Mouse (Mus musculus) spleen, postnatal 4 days (tissue): ENCODE data around the gene Dpy19l3.

ENCODE experiments used
- DNase-seq, 2 experiments: peaks; one replicate each; pipeline ENCODE4 v3.0.0; 2022; ENCODE audit warnings: low spot score in 2 of 2

Dpy19l3 gene

DNA sequence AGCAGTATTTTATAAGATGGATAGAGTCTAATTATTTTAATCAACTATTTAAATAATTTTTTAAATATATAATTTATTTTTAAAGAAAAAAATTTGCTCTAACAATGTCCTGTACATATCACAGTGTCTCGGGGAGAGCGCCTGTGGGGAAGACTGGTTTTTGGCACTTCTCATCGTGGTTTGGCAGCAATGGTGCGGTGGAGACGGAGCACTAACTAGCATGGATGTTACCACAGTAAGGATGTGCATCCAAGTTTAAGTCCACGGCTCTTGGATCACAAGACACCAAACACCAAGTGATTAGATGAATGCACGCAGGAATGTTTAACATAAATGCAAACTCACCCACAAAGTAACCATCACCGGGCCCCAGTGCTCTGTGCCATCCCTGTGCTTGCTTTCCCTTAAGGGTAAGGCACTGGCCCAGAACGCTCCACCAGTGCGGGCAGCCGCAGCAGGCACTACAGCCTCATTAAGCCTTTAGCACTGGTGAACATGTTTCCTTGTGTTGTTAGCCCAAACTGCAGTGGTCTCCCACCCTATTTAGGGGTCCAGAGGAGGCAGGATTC is 65.4 kb downstream of the Dpy19l3 start:
- no peak for DNase-seq

DNA sequence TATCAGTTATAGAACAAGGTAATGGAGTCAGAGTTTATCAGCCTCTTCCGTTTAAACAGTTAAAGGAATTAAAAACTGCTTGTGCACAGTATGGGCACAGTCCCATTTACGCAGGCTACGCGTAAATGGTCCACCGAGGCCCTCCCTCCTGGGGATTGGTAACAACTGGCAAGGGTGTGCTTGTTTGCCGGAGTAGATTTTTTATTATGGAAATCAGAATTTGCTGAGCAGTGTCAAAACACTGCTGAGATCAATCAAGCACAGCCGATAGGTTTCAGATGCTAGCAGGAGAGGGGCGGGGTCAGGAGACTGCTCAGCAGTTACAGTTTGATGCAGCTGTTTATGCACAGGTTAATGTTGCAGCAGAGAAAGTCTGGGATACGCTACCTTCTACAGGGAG is 66.0 kb downstream of the Dpy19l3 start:
- DNase-seq: no peak

DNA sequence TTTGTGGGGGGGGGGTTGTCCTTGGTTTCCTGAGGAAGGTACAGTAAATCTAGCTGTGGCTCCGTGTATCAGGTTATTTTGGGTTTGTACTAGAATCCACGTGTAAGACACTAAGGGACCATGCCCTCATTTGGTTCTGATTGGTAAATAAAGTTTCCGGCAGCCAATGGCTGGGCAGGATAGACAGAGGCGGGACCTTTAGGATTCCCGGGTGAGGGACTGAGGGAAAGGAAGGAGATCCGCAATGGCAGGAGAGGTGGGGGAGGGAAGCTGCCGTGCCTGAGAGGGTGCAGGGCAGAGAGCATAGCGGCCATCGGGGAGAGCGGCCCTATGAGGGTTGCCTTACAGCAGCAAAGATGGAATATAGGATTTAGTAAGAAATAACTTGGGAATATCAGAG is 67.0 kb downstream of the Dpy19l3 start:
- no peak for DNase-seq

DNA sequence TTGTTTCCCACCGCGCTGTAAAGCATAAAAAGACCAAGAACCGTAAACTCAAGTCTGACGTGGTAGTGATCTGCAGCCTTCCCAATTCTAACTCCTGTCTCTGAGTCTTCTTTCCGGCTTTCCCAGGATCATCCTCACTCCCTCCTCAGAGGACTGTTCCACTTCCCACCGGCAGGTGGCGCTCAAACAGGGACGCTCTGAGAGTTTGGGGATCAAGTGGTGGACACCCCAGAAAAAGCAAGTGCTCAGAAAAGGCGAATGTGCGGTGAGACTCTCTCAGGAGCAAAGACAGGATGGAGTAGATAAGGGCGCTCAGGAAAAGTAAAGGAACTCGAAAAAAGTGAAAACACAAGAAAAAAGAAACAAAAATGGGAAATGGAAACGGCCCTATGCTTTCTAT is 67.5 kb downstream of the Dpy19l3 start:
- DNase-seq: peak; percentile 26 to 77

DNA sequence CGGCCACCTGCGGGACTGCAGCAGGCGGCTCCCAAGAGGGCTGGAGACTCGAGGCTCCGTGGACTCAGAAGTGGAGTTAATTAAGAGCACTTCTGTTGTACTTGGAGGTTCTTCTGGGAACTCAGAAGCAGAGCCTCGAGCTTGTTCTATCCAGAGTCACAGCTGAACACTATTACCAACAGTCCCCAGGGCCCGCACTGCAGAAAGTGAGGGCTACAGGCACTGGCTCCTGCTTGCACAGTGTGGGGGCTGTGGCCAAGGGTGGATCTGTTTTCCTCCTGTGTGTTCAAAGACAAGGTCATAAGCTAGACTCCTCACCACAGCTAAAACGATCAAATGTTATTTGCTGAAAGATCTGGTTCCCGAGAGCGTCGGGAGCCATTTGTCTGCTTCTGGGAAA is 68.0 kb downstream of the Dpy19l3 start:
- DNase-seq: no peak

DNA sequence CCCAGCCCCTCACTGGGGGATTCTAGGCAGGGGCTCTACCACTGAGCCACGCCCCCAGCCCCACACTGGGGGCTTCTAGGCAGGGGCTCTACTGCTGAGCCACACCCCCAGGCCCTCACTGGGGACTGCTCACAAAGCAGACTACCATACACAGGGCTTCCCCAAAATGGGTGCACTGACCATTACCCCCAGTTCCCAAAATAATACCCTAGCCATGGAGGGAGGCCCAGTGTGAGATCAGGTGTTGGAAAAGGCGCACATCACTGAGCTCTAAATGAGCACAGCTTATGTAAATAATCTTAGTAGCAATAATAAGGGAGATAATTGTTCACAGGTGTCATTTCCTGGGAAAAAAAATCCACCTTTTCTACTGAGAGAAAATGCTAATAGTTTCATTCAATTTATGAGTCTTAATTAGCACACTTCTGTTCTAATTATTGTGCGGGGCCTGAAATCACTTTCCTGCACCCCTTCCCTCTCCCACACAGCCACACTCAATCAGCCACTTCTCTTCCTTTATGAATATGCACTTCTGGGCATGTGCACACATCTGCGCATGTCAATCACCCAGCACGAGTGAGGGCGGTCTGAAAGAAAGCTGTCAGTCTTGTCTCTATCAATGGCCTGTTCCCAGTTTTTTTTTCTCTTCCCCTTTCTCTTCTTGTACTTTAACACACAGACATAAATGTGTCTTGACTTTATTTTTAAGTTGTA is 70.7 kb downstream of the Dpy19l3 start:
- DNase-seq: no peak

DNA sequence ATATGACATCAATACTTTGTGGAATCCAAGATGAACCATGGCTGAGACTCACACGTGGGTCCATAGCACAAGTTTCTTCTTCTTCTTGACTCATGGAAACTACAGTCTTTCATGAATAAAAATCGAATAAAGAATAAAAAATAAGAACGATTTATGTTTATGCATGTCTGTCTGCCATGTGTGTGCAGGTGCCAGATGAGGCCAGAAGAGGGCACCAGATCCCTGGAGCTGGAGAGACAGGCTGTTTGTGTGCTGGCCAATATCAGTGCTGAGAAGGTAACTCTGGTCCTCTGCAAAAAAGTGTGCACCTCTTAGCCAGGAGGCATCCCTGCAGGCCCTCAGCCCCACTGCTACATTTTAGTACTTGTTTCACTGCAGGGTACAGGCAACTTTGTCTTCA is 72.7 kb downstream of the Dpy19l3 start:
- no peak for DNase-seq

DNA sequence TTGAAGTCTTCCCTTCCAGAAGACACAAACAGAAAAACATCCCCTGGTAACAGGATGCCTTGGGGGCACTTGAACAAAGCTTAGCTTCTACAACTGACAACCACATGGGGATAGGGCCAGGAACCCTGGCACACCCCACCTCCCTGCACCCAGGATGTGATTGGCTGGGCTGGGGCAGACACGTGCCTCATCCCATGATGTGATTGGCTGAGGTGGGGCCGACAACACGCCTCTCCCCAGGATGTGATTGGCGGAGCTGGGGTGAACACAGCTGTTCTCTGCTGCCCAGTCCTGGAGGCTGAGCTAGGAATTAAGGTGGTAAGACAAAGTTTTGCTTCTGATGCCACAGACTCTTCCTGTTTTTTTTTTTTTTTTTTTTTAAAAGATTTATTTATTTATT is 75.3 kb downstream of the Dpy19l3 start:
- no peak for DNase-seq

DNA sequence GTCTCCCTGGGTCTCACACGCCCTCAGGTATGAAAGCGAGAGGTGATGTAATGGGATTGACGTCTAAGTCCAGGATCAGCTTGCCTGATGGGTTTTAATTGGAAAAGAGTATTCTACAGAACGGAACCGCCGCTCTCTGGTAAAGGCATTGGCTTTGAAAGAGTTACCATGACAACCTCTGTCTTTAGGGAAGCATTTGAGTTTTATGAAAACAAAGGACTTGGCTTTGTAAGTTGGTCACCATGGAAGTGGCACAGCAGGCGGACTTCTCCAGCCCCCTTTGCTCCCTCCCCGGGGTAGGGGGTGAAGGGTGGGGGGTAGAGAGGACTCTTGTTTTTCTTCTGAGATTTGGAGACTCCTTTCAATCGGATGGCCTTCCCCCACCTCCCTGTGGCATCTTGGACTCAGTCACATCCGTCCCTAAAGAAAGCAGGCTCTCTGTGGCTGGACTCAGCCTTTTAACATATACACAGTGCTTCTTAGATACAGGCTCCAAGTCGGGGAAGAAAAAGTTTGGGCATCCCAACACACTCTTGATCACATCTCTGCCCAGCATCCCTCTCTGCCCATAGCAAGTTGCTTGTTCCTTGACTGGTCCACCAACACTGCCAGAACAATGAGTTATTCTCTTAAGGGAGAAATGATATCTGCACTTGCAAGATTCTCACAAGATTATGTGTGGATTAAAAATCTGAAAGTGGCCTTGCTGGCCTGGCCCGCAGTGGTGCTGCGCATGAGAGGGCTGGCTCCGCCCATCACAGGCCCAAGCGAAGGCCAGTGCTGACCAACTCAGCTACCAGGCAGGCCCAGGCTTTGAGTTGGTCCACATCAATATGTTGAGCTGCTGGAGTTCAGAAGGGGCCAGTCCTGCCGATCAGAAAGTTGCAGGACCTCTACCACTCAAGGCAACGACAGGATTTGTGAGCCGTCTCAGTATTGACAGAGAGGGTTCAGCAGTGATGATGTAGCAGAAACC is 85.9 kb downstream of the Dpy19l3 start:
- no peak for DNase-seq

DNA sequence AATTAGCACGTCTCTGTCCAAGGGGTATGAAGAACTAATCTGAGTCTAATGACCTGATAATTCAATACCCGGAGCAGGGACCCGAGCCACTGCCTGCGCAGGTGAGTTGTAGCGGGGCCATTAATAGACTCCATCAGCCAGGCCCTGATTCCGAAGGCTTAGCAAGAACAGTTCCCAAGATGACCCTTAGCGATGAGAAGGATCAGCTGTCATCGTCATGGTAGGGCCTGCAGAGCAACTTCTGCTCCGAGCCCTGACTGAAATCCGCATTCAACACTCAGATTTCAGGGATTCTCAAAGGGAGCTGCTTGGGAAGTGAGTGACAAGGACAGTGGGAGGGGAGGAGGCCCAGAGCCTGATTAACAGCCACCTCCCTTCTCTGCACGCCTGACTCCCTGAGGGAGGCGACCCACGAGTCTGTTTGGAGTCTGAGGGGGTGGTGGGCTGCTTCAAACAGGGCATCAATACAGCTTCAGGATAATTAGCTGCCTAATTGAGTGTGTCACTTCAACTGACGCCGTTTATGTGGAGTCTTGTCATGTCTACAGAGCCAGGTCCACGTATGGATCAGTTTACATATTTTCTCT is 90.4 kb downstream of the Dpy19l3 start:
- no peak for DNase-seq

DNA sequence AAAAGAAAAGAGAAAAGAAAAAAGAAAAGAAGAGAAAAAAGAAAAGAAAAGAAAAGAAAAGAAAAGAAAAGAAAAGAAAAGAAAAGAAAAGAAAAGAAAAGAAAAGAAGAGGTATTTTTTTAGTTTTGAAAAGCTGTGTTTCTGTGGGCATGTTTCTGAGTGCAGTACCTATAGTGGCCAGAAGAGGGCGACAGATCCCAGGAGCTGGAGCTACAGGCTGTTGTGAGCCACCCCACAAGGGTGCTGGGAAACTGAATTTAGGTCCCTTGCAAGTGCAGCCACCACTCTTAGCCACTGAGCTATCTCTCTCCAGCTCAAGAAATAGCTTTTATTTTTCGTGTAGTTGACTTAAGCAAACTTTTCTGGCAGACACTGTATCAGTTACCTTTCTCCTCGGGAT is 95.1 kb downstream of the Dpy19l3 start:
- peak; percentile 34 to 83 for DNase-seq

DNA sequence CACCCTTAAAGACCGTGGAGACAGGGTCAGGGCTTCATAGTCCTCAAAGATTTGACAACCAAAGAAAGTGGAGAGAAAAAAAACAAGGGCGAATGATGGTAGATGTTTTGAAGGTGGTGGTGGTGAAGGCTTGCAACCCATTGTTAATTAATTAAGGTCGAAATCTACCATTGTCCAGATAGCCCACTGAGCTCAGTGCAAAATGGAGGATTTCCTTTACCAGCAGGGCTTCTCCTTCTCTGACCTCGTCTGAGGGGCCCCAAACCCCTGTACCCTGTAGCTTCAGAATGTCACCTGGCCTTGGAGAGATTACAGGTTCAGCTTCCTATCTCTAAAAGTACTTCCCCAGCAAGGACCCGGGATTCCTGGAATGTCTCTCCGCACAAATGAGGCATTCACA is 96.4 kb downstream of the Dpy19l3 start:
- DNase-seq: no peak

DNA sequence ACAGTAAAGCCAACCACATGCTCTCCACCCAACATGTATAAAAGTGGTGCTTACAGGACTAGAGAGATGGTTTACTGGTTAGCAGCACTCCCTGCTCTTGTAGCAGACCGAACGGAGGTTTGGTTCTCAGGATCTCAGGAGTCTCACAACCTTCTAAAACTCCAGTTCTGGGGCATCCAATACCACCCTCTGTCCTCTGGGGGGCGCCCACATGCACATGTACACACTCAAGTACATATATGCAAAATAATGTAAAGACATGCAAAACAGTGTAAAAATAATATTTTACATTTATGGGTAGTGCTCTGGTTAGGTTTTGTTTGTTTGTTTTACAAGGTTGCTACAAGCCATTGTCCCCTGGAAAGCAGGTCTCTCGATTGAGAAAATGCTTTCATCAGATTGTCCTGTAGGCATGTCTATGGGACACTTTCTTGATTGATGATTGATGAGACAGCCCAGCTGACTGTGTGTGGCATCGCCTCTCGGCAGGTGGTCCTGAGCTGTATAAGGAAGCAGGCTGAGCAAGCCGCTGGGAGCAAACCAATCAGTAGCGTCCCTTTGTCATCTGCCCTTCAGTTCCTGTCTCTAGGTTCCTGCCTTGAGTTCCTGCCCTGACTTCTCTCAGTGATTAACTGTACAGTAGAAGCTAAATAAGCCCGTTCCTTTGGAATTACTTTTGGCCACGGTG is 102.5 kb downstream of the Dpy19l3 start:
- no peak for DNase-seq

DNA sequence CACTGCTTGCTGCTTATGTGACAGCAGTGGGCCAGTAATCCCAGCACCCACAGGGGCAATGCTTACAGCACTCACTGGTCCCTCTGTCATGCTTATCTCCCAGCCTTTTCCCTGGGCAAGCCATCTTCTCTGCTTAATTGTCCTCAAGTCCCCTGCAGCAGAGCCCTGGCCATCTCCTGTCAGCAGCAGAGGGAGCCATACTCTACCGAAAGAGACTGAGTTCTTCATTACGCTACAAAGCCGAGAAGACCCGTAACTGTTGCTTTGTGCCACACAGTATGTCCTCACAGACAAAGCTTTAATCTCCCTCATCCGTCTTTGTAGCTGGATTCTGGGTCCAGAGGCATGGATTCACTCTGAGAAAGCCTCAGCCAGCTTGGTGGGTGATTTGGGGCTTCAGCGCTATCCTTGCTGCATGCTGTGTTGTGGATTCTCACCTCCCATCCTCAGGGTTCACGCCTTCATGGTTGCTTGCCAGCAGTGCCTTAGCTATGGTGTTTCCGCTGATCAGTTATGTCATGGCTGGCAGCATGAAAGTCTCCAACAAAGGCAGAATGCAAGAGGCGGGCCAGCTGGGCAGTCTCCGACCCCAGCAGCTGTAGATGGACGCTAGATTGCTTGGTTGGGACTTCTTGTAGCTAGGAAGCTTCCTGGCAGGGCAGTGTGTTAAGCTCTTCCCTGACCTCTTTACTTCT is 103.4 kb downstream of the Dpy19l3 start:
- no peak for DNase-seq

DNA sequence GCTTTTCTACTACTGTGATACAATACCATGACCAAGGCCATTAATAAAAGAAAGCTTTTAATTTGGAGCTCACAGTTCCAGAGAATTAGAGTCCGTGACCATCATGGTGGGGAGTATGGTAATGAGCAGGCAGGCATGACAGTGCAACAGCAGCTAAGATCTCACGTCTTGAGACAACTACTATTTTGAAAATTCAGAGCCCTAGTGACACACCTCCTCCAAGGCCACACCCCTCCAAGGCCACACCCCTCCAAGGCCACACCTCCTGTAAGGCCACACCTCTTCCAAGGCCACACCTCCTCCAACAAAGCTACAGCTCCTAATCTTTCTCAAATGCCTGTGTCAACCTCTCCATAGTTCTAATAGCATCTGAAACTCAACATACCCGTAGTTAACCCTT is 105.2 kb downstream of the Dpy19l3 start:
- DNase-seq: peak; percentile 79 to 80

DNA sequence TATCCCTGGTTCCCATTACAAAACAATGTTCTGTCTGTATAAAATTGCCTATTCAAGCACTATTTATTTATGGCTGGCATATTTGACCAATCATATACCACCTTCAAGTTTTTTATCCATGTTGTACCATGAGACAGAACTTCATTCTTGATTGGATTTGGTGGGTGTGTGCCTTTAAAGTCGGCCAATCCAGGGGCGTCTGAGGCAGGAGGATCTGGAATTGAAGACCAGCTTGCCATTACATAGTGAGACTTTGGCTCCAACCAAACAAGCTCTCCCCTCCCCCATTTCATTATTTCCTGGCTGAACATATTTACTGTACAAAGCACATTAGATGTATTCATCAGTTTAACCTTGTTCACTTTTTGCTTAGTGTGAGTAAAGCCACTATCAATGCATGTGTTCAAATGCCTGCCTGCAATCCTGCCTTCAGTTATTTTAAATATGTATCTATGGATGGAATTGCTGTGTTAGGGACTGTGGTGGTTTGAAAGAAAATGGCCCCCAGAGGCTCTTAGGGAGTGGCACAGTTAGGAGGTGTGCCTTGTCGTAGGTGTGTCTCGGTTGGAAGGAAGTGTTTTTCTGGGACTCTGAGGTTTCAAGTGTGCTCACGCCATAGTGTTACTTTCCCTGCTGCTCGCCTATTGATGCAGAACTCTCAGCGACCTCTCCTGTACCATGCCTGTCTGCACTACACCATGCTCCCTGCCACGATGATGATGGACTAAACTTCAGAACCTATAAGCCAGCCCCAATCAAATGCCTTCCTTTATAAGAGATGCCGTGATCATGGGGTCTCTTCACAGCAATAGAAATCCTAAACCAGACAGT is 105.8 kb downstream of the Dpy19l3 start:
- DNase-seq: no peak

DNA sequence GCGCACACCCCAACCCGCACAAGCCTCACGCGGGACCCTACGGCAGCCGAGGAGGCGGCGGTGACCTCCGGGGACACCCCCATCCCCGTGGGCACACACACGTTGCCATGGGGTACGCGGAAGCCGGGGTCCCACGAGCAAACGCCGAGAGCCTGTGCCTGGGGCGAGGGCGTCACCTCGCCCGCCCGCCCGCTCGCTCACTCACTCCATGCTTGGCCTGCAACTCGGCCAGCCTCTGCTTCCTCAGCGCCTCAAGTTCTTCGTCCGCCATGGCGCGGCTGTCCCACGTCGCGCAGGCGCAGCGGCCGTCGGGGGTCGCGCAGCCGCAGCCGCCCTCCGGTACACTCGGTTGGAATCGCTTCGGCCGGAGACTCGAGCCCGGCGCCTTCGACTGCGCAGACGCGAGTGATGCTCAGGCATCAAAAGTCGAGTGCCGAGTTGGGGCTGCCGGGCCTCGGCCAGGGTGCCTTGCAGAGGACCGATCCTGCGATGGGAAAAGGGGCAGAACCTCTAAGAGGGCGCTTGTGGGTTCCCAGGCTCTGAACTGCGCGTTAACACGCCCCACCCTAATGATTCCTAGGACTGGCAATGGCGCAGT is 107.1 kb downstream of the Dpy19l3 start, which contains the start of gene Pdcd5:
Pdcd5 (minus strand) TSS at position 421 of the 598 bp plus-strand sequence.
- DNase-seq: peak; percentile 96 to 99

DNA sequence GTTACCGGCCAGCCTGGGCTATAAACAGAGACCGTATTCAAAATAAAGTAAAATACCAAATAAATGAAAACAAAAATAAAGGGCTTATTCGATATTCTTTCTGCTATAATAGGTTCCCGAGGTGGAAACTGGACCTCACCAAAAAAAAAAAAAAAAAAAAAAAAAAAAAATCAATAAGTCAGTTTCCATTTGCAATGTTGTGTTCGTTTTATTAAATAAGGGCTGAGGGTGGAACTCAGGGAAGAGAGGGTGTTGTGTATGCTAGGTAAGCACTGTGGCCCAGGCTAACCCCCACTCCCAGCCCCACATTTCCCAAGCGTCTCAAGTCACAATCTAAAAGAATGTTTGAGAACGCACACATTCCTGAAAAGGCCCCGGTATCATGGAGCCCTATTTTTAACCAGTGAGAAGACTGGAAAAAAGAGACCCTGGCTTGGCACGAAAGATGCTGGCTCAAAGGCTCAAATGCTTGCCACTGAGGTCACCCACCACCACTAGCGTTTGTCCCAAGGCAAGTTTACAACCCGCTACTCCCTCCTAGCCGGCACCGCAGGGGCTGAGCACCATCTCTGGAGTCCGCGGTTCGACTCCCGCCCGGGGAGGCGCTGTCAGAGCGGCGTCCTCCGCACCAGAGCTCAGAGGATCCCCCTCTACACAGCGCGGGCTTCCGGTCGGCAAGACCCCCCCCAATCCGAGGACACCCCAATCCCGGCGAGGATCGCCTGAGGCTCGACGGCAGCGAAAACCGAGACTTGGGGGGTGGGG is 107.8 kb downstream of the Dpy19l3 start:
- DNase-seq: peak; percentile 46 to 74

DNA sequence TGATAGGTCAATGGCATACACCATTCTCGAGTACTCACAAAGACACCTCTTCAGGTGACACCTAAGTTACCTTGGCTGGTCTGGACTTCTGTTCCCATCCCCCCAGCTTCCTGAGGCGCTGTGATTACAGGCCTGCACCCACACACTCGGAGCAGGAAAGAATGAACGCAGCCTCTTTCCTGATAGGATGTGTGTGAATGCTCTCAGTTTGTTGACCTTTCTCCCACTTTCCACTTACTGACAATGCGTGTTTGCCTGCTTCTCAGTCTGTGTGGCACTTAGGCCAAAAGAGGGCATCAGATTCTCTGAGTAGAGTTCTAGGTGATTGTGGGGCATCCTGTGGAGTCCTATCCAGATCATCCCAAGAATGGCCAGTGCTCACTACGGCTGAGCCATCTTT is 114.2 kb downstream of the Dpy19l3 start:
- no peak for DNase-seq
